Mouse (Mus musculus) intestine, embryonic 16.5 days (tissue): ENCODE data around the gene Rnf182. TPM values are rescaled to one million over a fixed set of nuclear protein-coding genes. Genes with fewer than 3 reads are reported as not detected.

Source experiments
- ATAC-seq: fragments of 200-750 bp; cut with Nextera tagmentation; 2 replicates; pipeline ENCODE4 v1.8.0; 2017; ENCODE audit warnings: moderate TSS enrichment, moderate library complexity
- H3K27ac ChIP-seq: fragments of 300-500 bp; sonication (generic); 2 replicates; pipeline ENCODE4 v1.5.1; 2014; ENCODE audit warnings: mild to moderate bottlenecking, low read length
- H3K27me3 ChIP-seq: fragments of 300-500 bp; sonication (generic); replicated peaks from 2 replicates; pipeline ENCODE4 v1.6.1; 2014; ENCODE audit warnings: low read length, control low read depth, mixed read lengths; ENCODE audit not compliant: control insufficient read depth, insufficient read depth
- H3K36me3 ChIP-seq: fragments of 300-500 bp; sonication (generic); 2 replicates; pipeline ENCODE4 v1.6.1; 2014; ENCODE audit warnings: low read length, control low read depth; ENCODE audit not compliant: control insufficient read depth, insufficient read depth
- H3K4me1 ChIP-seq: fragments of 300-500 bp; sonication (generic); 2 replicates; pipeline ENCODE4 v1.6.1; 2014; ENCODE audit warnings: low read length, control low read depth, mixed read lengths; ENCODE audit not compliant: control insufficient read depth, insufficient read depth
- H3K4me2 ChIP-seq: fragments of 300-500 bp; sonication (generic); 2 replicates; pipeline ENCODE4 v1.6.1; 2014; ENCODE audit warnings: low read depth, low read length, control low read depth
- H3K4me3 ChIP-seq: fragments of 300-500 bp; sonication (generic); 2 replicates; pipeline ENCODE4 v1.5.1; 2014; ENCODE audit warnings: mild to moderate bottlenecking, low read length
- H3K9ac ChIP-seq: fragments of 300-500 bp; sonication (generic); 2 replicates; pipeline ENCODE4 v1.6.1; 2014; ENCODE audit warnings: low read depth, low read length
- H3K9me3 ChIP-seq: fragments of 300-500 bp; sonication (generic); 2 replicates; pipeline ENCODE4 v1.6.1; 2016; ENCODE audit warnings: low read length, control low read depth; ENCODE audit not compliant: control insufficient read depth
- WGBS: fragments of 180-500 bp; shearing (Covaris S2); extraction: QIAGEN DNeasy Blood & Tissue Kit; methylation state at CpG from one replicate; pipeline ENCODE4 v1.1.7; 2014; 5-methylcytosine and 5-hydroxymethylcytosine counted together
- polyA plus RNA-seq: library from polyadenylated mRNA; unstranded; fragments of >200 nt; fragmentation: Nextera tagmentation; extraction: Ambion mirVana; gene quantifications from 2 replicates; pipeline ENCODE4 v1.2.1, GENCODE M21; 2015

The Rnf182 gene
- polyA plus RNA-seq, 1 experiment from 2014 or later, result 1.1 TPM

DNA sequence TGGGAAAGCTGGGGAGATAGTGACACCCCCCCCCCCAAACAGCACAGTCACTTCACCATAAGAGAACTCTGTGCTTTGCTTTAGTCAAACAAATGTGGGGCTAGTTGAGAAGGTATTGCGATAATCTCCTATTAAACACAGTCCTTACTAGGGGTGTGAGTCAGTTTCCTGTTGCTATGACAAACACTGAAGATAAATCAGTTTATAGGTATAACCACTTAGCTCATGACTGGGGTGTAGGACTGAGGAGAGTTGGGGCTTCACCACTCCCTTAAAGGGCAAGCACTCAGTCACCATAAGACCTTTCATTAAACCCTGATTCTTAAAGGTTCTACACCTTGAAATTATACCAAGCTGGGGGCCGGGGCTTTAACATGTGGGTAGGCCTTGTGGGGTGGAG, 13.1 kb upstream of the Rnf182 start:
- H3K36me3 ChIP-seq, result no peaks in the 10 kb centered on the region
- 87% methylated on average over 2 of the region's 2 CpGs for WGBS

DNA sequence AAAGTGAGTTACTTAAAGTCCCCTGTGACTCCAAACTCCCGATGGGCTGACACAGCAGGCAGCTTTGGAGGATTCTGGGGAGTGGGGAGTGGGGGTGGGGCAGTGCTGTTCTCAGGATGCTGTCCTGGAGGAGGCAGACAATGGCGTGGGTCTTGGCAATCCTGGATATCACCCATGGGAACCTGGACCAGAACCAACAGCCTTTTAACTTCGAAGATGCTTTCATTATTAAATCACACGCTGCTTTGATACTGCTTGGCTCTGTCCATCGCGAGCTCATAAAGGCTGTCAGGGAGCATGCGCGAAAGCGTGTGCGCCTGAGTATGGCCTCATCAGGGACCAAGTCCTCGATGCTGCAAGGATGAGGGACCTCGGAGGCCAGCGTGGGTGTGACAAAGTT, 12.5 kb upstream of the Rnf182 start:
- H3K4me3 ChIP-seq, result no peak overlapping the region

More for the DNA sequence above, 13.1 kb upstream of the Rnf182 start:
- Histone ChIP-seq H3K4me2 (no peak overlapping the region), H3K4me3 (no peak overlapping the region), H3K27ac (no peak overlapping the region), H3K9me3 (no peaks in the 10 kb centered on the region), H3K4me1 (no peaks in the 10 kb centered on the region; the same call in 1 of the 2 replicates), H3K9ac (no peak overlapping the region), H3K27me3 (no peaks in the 10 kb centered on the region)
- no peak for ATAC-seq

DNA sequence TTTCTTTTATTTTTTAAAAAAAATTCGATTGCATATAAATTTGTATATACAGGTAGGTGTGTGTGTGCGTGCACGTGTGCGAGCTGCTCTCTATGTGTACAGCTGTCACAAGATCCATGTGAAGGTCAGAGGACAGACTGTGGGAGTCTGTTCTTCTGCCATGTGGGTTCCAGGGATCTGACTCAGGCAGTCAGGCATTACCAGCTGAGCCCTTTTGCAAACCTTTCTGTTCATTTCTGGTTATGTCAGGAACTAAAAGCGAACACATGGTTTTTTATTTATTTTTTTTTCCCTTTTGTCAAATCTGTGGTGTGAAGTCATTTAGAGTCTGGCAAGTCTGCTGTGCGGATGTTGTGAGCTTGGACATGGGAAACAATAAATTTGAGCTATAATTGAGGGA, 6.7 kb upstream of the Rnf182 start:
- Histone ChIP-seq H3K27me3 (no peaks in the 10 kb centered on the region), H3K36me3 (no peaks in the 10 kb centered on the region), H3K9ac (no peak overlapping the region), H3K4me2 (no peak overlapping the region), H3K9me3 (no peaks in the 10 kb centered on the region), H3K4me3 (no peak overlapping the region), H3K27ac (no peak overlapping the region), H3K4me1 (no peaks in the 10 kb centered on the region)
- WGBS, result 81% methylated on average over 6 of the region's 6 CpGs
- ATAC-seq, result no peak

More for the DNA sequence above, 12.5 kb upstream of the Rnf182 start:
- H3K36me3 ChIP-seq, result no peaks in the 10 kb centered on the region
- no peak overlapping the region for H3K27ac ChIP-seq
- H3K4me1 ChIP-seq, result no peaks in the 10 kb centered on the region; the same call in 1 of the 2 replicates
- ATAC-seq, result no peak
- no peaks in the 10 kb centered on the region for H3K9me3 ChIP-seq
- WGBS, result 67% methylated on average over 13 of the region's 13 CpGs
- H3K4me2 ChIP-seq, result no peak overlapping the region
- no peaks in the 10 kb centered on the region for H3K27me3 ChIP-seq
- H3K9ac ChIP-seq, result no peak overlapping the region

DNA sequence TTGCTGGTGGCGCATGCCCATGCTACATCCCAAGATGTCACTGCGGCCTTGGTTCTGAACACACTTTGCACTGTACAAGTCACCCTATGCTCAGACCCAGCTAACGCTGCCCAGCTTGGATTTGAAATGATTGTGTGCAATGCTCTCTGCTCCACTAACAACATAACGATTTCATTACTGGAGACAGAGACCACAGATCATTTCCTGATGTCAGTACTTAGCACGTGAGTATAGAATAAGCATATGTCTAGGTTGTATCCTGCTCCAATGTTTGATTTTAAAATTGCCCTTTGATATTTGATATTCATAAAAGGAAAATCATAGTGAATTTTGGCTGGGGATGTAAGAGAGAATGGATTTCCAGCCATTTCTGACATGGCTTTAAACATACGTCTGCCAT, 3.5 kb upstream of the Rnf182 start:
- H3K4me1 ChIP-seq, result peaks cover 12% of the 10 kb centered on the region
- no peaks in the 10 kb centered on the region for H3K36me3 ChIP-seq
- WGBS, result 79% methylated on average over 6 of the region's 6 CpGs
- H3K27ac ChIP-seq, result no peak overlapping the region
- no peaks in the 10 kb centered on the region for H3K9me3 ChIP-seq
- no peak overlapping the region for H3K4me2 ChIP-seq
- H3K27me3 ChIP-seq, result no peaks in the 10 kb centered on the region
- H3K4me3 ChIP-seq, result no peak overlapping the region
- H3K9ac ChIP-seq, result no peak overlapping the region
- ATAC-seq, result no peak

DNA sequence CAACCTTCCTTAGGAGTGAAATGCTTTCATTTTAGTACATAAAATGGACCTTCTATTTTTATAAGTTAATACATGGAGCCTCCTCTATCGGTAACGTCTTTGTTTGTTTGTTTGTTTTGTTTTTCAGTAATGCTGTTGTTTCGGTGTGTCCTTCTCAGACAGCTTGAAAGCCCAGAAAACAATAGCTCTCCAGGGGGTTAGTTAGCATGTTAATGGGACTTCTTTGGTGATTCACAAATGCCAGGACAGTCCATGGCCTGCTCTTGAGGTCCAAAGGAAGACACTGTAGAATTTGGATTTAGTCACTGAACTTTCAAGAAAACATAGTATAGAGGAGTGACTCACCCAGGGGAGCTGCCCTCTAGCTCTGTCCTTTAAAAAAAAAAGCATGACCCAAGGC, 843 bp upstream of the Rnf182 start:
- 92% methylated on average over 3 of the region's 3 CpGs for WGBS
- no peak for ATAC-seq
- no peak overlapping the region for H3K9ac ChIP-seq
- no peak overlapping the region for H3K4me2 ChIP-seq
- no peak overlapping the region for H3K27ac ChIP-seq
- H3K4me3 ChIP-seq, result no peak overlapping the region
- no peaks in the 10 kb centered on the region for H3K36me3 ChIP-seq
- H3K4me1 ChIP-seq, result peaks cover 12% of the 10 kb centered on the region
- H3K27me3 ChIP-seq, result no peaks in the 10 kb centered on the region
- H3K9me3 ChIP-seq, result no peaks in the 10 kb centered on the region

DNA sequence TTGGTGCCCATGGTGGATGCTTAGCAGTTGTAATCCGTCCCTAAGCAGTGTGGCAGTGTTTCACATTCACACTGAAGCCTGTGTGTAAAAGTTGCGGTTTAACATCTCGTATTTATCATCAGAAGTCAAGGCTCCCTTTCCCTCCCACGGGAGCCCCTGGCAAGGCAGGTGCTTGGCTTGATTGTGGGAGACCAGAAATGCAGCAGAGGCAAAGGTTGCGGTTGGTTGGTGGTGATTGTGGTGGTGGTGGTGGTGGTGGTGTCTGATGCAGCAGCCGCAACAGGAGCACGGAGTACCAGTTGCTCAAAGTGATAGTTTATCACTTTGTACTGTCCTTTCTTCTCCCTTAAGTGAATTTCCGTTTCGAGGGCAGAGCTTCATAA, 325 bp upstream of the Rnf182 start:
- H3K4me3 ChIP-seq, result peak overlapping the region; percentile 73
- H3K27me3 ChIP-seq, result no peaks in the 10 kb centered on the region
- H3K36me3 ChIP-seq, result no peaks in the 10 kb centered on the region
- H3K27ac ChIP-seq, result no peak overlapping the region
- H3K9ac ChIP-seq, result peak overlapping the region; percentile 74
- no peak for ATAC-seq
- peak overlapping the region; percentile 97 for H3K4me2 ChIP-seq
- H3K9me3 ChIP-seq, result no peaks in the 10 kb centered on the region
- 26% methylated on average over 9 of the region's 9 CpGs for WGBS
- H3K4me1 ChIP-seq, result peaks cover 12% of the 10 kb centered on the region

DNA sequence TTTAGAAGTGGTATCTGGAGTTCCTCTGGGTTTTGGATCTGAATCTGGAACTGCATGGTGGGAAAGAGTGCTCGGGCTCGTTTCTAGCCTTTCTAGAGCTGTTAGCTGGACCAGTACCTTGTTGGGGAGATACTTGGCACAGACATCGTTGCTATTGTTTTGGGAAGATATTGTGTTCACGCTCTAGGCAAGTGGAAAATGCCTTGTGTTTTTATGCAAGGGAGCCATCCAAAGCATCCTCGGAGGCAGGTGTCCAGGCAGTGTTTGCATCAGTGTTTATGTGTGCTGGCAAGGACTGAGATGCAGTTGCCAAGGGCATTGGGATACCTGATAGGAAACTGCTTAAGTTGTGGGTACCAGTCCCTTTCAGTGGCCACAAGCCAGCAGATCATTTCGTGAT, 1.0 kb downstream of the Rnf182 start:
- Histone ChIP-seq H3K4me1 (peaks cover 12% of the 10 kb centered on the region), H3K27ac (no peak overlapping the region), H3K36me3 (no peaks in the 10 kb centered on the region), H3K27me3 (no peaks in the 10 kb centered on the region), H3K4me2 (peak overlapping the region; percentile 97), H3K4me3 (peak overlapping the region; percentile 73; the same call in 1 of the 2 replicates), H3K9ac (no peak overlapping the region), H3K9me3 (no peaks in the 10 kb centered on the region)
- no peak for ATAC-seq
- 38% methylated on average over 6 of the region's 6 CpGs for WGBS

DNA sequence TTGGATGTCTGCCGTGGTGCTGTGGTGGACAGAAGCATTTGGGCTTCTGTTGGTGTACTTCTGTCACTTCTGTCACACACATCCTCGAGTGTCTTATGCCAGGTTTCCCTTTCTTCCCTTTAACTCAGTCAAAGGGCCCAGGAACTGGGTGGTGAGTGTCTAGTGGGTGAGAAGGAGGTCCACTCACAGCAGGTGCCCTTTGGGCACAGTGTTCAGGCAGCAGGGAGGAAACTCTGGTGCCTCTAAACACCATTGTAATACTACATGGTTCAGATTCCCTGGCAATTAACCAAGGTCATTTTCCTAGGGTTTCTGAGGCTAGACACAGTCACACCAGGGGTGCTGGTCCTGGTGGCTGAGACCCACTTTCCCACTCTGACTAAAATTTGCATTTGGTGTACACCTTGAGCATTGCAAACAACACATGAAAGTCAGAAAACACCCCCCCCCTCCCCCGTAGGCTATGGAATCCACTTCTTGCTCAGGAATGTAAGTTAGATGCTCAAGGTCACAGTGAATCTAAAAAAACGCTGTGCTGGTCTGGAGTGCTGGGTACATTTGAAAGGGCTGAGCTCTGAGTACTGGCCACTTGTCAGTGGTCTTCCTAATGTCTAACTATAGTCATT, 4.2 kb downstream of the Rnf182 start:
- no peak for ATAC-seq
- H3K27me3 ChIP-seq, result no peaks in the 10 kb centered on the region
- WGBS, result 58% methylated on average over 4 of the region's 4 CpGs
- no peak overlapping the region for H3K4me3 ChIP-seq
- H3K4me1 ChIP-seq, result peaks cover 12% of the 10 kb centered on the region
- H3K27ac ChIP-seq, result no peak overlapping the region
- no peak overlapping the region for H3K9ac ChIP-seq
- no peaks in the 10 kb centered on the region for H3K36me3 ChIP-seq
- H3K9me3 ChIP-seq, result no peaks in the 10 kb centered on the region
- H3K4me2 ChIP-seq, result no peak overlapping the region

DNA sequence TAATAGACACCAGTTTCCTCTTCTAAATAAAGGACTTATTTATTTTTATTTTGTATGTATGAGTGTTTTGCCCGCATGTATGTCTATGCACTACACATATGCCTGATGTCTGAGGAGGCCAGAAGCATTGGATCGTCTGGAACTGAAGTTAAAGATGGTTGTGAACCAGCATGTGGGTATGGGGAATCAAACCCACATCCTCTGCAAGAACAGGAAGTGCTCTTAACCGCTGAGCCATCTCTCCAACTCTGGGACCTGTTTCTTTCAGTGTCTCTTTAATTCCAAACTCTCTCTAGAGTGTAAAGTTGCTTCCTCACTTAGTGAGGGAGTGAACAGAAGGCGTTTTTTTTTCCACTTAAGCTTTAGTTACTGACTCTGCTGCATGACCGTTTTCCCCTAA, 12.4 kb downstream of the Rnf182 start:
- H3K4me1 ChIP-seq, result no peaks in the 10 kb centered on the region
- no peaks in the 10 kb centered on the region for H3K9me3 ChIP-seq
- H3K27ac ChIP-seq, result no peak overlapping the region
- no peak for ATAC-seq
- no peak overlapping the region for H3K9ac ChIP-seq
- no peaks in the 10 kb centered on the region for H3K27me3 ChIP-seq
- H3K4me3 ChIP-seq, result no peak overlapping the region
- no peak overlapping the region for H3K4me2 ChIP-seq
- H3K36me3 ChIP-seq, result no peaks in the 10 kb centered on the region
- 80% methylated on average over 5 of the region's 5 CpGs for WGBS

DNA sequence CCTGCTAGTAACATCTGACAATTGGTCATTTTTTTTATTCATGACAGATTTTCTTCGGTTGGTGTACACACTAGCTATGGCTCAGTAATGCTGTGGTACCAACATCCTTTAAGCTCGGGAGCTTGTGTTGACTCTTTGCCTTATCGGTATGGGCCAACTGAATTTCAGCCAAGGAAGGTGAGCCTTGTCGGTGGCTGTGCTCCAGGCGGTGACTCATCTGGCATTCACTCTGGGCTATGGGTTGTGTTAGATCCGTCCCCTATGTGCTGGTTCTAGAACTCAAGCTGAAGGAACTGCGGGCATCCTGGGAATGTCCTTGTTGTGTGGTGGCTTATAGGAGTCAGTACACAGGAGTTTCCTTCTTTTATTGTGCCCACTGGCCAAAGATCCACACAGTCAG, 14.3 kb downstream of the Rnf182 start:
- H3K9ac ChIP-seq, result no peak overlapping the region
- 81% methylated on average over 7 of the region's 7 CpGs for WGBS
- no peak overlapping the region for H3K4me2 ChIP-seq
- no peak overlapping the region for H3K27ac ChIP-seq
- H3K9me3 ChIP-seq, result no peaks in the 10 kb centered on the region
- no peaks in the 10 kb centered on the region for H3K4me1 ChIP-seq
- no peaks in the 10 kb centered on the region for H3K36me3 ChIP-seq
- no peak for ATAC-seq
- H3K4me3 ChIP-seq, result no peak overlapping the region
- H3K27me3 ChIP-seq, result no peaks in the 10 kb centered on the region
